Mouse (Mus musculus) kidney, adult 9 months (tissue): Measurements from ENCODE around the gene Casr.

ENCODE experiments used
- DNase-seq: peaks from one replicate; pipeline ENCODE4 v3.0.0; 2022

The Casr gene

GRCm38 (mm10) chr16:36561386-36562338 lies at the start of gene Casr:
Gene Casr, minus strand, starts transcription at chr16:36562141.
- no peak for DNase-seq

DNA sequence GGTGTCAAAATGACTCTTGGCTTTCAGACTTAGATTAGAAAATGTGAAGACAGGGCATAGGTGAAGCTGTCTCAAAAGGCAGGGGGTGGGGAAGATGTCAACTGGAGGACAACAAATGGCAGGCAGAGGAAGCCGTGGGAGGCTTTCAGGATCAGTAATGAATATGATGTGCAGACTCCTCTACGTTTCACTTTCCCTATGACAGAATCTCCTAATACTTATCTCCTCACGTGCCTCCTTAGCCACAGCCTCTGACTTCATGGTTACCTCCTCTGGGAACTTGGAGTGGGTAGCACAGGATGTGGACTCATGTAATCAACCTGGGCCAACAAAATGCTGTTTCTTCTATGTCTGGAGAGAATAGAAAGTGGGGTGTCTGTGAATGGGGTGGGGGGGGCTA lies 40.7 kb upstream of the Casr start:
- DNase-seq = no peak

- no peak for DNase-seq
Observed at GRCm38 (mm10) chr16:36598265-36598664, 36.3 kb upstream of the Casr start.

DNA sequence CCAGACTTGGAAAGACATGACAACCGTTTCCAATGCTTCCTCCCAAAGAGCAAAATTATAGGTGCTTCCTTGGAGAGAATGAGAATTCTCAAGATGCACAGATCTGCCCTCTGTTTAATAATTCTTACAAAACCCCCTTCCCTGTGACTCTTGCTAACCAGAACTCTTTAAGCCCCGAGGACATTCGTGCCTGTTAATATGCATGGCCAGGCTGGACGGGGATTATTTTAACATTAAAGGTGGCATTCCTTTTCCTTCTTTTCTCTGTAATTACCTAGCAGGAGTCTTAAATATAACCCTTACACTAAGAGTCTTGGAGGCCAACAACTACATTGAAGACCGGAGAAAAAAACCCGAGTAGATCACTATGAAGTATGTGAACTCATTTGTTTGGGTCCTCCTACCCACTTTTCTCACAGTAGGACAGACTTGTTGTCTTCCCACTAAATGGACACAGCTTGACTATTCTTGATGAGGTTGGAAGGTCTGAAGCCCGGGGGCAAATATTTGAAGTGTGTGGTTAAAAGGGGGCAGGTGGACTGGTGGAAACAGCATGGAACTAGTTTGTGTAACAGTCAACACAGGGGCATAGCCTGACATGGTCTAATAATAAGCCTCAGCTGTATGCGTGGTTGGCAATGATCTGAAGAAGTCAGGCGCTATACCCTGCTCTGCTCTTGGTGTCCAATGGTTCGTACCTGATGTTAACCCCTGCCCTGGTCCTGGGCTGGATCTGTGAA lies 34.9 kb upstream of the Casr start:
- DNase-seq = peak; percentile 52

- DNase-seq = no peak
Observed at GRCm38 (mm10) chr16:36589898-36590297, 28.0 kb upstream of the Casr start.

- DNase-seq = no peak
Observed at GRCm38 (mm10) chr16:36587971-36588370, 26.0 kb upstream of the Casr start.

DNA sequence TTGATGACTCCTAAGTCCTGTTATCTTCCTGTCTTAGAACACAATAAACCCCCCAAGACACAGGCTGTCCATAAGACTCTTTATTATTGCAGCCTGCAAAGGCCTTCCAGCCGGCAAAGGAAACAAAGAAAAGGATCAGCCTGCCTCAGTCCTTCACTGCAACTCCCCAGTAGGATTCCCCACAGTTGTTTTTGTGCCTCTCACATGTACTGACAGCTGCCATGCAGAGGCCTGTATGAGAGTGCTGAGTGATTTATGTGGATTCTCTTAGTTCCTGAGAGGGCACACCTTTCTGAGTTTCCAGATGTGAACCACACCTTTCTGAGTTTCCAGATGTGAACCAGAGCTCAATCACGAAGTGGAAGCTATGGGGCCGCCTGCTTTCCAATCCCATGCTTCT lies 20.1 kb upstream of the Casr start:
- no peak for DNase-seq

DNA sequence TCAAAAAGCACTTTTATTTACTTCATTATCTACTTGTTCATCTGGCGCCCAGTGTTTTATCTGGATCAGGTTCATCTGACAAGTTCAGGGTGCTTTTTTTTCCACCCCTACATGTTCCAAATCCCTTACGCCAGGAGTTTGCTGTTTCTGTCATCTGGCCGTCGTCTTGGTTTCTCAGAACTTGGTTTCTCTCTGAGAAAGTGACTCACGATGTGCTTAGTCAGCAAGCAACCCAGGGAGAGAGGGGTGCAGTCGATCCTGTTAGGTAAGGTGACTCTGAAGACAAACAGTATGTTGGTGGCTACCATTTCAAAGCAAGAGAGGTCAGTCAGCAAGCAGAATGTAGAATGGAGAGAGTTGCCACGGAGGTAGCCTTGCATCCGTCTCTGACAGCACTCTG lies 10.0 kb upstream of the Casr start:
- no peak for DNase-seq

- DNase-seq = no peak
Observed at GRCm38 (mm10) chr16:36559573-36559972, 2.4 kb downstream of the Casr start.

DNA sequence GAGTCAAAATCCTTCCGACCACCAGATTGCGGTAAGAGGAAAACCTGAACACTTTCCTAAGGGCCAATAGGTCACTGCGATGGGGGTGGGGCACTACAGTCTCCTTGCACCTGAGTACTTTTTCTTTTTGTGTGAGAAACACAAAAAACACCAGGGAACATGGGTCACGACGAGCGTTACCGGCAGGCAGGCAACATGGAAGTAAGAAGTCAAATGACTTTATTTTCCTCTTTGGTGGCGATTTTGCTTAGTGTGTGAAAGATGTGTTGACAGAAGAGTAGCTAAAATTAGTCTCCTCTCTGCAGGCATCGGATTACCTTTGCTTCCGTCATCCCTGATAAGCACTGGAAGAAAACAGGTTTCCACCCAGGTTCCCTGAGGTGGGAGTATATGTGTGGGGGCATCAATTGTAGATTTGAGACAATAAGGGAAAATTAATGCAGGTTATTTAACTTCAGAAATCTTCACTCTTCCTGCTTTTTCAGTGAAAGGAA lies 6.2 kb downstream of the Casr start:
- no peak for DNase-seq

DNA sequence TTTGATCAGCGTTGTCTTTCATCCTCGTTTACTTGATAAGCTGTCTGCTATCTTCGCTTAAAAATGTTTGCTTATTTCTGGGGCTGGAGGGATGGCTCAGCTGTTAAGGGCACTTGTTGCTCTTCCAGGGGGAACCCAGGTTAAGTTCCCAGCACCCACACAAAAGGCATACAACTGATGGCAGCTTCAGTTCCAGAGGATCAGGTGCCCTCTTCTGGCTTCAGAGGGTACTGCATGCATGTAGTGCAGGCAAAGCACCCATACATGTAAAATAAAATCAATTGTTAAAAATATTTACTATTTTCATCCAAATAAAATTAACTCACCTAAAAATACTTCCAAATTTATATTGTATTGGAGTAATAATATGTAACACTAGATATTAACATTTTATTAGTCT lies 8.3 kb downstream of the Casr start:
- DNase-seq = no peak

DNA sequence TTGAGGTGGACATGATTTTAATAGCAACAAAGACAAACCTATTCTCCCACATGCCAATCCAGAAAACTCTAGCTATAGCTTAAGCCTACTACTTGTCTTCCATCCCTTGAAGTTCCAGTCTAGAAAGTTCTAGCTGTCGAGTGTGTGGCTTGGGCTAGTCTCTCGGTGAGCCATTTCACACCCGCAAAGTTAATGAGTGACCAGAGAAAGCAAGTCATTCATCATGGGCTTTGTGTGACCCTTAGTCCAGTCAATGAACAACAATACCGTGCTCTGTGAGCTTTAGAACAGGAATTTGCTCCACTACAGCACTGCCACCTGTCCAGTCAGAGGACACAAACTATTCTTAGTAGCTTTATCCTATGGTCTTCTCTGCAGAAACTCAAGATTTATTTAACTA lies 16.6 kb downstream of the Casr start:
- peak; percentile 94 for DNase-seq

- peak; percentile 85 for DNase-seq
Observed at GRCm38 (mm10) chr16:36543091-36543490, 18.9 kb downstream of the Casr start.

DNA sequence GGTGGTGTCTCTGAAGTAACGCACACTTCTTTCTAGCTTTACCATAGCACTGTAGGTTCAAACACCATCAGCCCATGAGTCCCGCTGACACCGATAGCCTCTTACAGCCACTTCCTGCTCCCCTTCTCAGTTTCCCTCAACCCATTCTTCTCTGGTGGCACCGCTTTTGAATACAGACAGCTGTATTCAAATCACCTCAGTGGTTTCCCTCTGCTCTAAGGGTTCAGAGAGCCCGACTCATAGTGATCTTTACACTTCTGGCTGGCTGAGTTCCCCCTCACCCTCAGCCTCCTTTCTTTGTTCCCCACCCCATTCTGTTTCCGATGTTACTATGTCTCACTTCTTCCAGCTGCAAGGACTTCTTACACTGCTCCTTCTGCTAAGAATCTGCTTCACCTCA lies 21.1 kb downstream of the Casr start:
- DNase-seq = no peak

GRCm38 (mm10) chr16:36532981-36533687 lies 28.8 kb downstream of the Casr start:
- peak; percentile 65 for DNase-seq

DNA sequence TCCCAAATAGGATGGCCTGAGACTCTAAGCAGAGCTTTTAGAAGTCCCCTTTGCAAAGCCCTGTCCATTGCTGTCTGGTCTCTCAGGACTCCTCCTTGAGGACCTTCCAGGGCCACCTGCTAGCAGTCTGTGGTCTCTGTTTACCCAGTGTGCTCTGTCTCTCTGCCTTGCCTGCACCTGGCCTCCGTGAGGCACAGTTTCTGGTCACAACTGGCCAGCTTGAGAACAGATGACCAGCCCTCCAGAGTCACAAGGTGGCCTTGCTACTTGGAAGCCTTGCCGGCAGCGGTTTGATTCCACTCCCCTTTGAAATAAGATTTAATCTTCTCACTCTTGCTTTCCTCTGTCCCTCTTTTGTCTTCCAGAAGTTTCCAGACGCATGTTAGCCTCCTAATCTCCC lies 29.9 kb downstream of the Casr start:
- DNase-seq = peak; percentile 47

DNA sequence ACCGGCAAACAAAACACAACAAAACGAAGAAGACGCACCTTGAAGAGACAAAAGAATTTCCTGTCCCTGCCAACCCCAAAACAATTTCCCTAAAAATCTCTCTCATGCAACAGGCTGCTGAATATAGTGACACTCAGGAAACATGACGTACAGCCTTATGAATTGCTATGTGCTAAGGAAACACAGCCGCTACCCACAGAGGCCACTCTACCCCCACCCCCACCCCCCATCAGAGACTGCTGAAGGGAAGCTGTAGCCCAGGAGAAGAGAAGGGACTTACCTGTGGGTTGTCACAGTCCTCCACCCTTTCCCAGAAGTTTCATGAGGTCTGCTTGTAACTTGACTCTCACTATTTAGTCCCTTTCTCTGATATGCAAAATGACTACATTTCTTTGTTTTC lies 30.3 kb downstream of the Casr start:
- DNase-seq = no peak

DNA sequence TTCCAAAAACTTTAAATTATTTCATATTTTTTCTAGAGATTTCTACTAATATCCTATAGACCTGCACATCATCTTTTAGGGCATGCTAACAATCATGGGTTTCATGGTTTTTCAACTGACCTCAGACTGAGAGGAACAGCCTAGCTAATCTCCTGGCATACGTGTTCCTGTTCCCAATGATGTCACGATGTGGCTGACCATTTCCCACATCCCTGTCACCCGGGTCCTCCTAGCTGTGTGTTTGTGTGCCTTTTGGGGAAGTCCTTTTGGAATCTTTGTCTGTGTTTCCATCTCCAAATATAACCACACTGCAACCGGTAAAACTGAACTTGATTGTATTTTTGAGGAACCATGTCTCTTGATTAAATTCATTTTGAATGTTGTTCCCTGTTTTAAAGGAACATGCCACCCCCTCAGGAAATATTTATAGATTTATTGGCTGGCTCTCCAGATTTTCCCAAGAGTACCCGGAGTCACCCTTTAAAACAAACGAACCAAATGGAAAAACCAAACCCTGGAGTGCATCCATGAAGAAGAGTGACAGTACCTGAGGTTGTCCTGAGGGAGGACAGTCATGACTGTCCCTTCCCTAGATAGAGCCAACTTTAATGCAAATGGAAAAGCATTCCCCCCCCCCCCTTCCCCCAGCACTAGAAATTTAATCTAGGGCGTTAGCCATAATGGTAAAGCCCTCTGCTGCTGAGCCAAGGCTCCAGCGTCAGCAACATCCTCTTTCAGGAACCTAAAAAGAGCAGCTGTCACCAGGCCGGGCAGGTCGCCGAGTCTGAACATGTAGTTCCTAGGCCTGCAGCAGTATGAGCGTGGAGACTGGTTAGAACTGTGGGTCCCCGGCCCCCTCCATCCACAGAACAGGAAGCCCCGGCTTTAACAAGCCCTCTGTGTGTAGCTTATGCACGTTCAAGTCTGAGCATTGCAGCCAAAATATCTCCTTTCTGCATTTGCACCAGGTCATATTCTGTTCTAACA lies 31.1 kb downstream of the Casr start:
- DNase-seq = no peak

- no peak for DNase-seq
Observed at GRCm38 (mm10) chr16:36528822-36529221, 33.1 kb downstream of the Casr start.

GRCm38 (mm10) chr16:36526596-36527282 lies 35.2 kb downstream of the Casr start:
- DNase-seq = no peak

GRCm38 (mm10) chr16:36523095-36523494 lies 38.8 kb downstream of the Casr start:
- DNase-seq = no peak
